Mouse (Mus musculus): Measurements from ENCODE around the gene Zfp988. TPM values are rescaled to one million over a fixed set of nuclear protein-coding genes. Genes with fewer than 3 reads are reported as not detected.

Zfp988 gene
- total and polyA plus RNA-seq, 3 experiments: 0.20 to 0.21 TPM; not detected in 1

Other genes with a start within 250 kb of the Zfp988 start
- gene Zfp991, start 173.6 kb upstream of the Zfp988 start, total RNA-seq (2021): 1 to 10 TPM; 5.4 to 7.7 TPM
- gene Zfp991, start 173.6 kb upstream of the Zfp988 start, polyA plus RNA-seq (2012; rRNA removed): 0.03 TPM in 1 of 2 replicates, not detected in the other
- gene Zfp978, start 55.6 kb downstream of the Zfp988 start, total RNA-seq (2021): under 1 TPM; 0.23 to 0.35 TPM
- not detected in 2 replicates for gene Zfp978, start 55.6 kb downstream of the Zfp988 start, polyA plus RNA-seq (2012; rRNA removed)
- gene Zfp982, start 186.7 kb downstream of the Zfp988 start, total RNA-seq (2021): 10 to 100 TPM; 12.9 to 14.3 TPM
- gene Zfp982, start 186.7 kb downstream of the Zfp988 start, polyA plus RNA-seq (2012; rRNA removed): not detected in 2 replicates
- under 1 TPM; 0.23 to 0.69 TPM for gene Gm16503, start 234.5 kb downstream of the Zfp988 start, total RNA-seq (2021)
- not detected in 2 replicates for gene Gm16503, start 234.5 kb downstream of the Zfp988 start, polyA plus RNA-seq (2012; rRNA removed)
- gene Zfp985, start 247.6 kb downstream of the Zfp988 start, total RNA-seq (2021): under 1 TPM; 0.09 to 0.41 TPM
- gene Zfp985, start 247.6 kb downstream of the Zfp988 start, polyA plus RNA-seq (2012; rRNA removed): not detected in 2 replicates